Mouse (Mus musculus) liver, embryonic 14.5 days (tissue): Measurements from ENCODE around the gene Aldob. TPM values are rescaled to one million over a fixed set of nuclear protein-coding genes. Genes with fewer than 3 reads are reported as not detected.

Experiments used
- ATAC-seq: fragments of 200-750 bp; cut with Nextera tagmentation; 2 replicates; pipeline ENCODE4 v1.8.0; 2017; ENCODE audit warnings: moderate number of reproducible peaks, mild to moderate bottlenecking, moderate library complexity; ENCODE audit not compliant: insufficient read depth
- DNase-seq, 3 experiments: peaks; one replicate each; pipeline ENCODE4 v3.0.0-alpha.2; 2012 to 2013; ENCODE audit warnings: low read depth in 3 of 3, low spot score in 3 of 3
- H3K27ac ChIP-seq: fragments of 300-500 bp; sonication (generic); 2 replicates; pipeline ENCODE4 v1.5.1; 2014; ENCODE audit warnings: moderate library complexity, mild to moderate bottlenecking, control low read depth, inconsistent platforms
- H3K27me3 ChIP-seq: fragments of 300-500 bp; sonication (generic); 2 replicates; pipeline ENCODE4 v1.6.1; 2014; ENCODE audit warnings: mild to moderate bottlenecking, low read length, moderate library complexity; ENCODE audit not compliant: control insufficient read depth, insufficient read depth
- H3K36me3 ChIP-seq: fragments of 300-500 bp; sonication (generic); replicated peaks from 2 replicates; pipeline ENCODE4 v1.6.1; 2014; ENCODE audit warnings: low read depth; ENCODE audit not compliant: control insufficient read depth, insufficient read depth
- H3K4me1 ChIP-seq, 2 experiments: fragments of 200-500 bp in 1 of 2; fragments of 300-500 bp in 1 of 2; sonication (generic) in 1 of 2; replicated peaks; 2 replicates each; pipeline ENCODE4 v1.6.1; 2012 to 2014; ENCODE audit warnings: antibody characterized with exemption in 1 of 2, inconsistent platforms in 1 of 2, low read length in 1 of 2; ENCODE audit not compliant: control insufficient read depth in 2 of 2, insufficient read depth in 2 of 2
- H3K4me2 ChIP-seq: fragments of 300-500 bp; sonication (generic); 2 replicates; pipeline ENCODE4 v1.6.1; 2014; ENCODE audit warnings: low read depth, mild to moderate bottlenecking, control low read depth, moderate library complexity
- H3K4me3 ChIP-seq, 2 experiments: fragments of 200-500 bp in 1 of 2; fragments of 300-500 bp in 1 of 2; sonication (generic) in 1 of 2; 2 replicates each; pipeline ENCODE4 v1.5.1; 2012 to 2014; ENCODE audit warnings: low read depth in 2 of 2, low read length in 2 of 2, mild to moderate bottlenecking in 2 of 2, control low read depth in 1 of 2, inconsistent platforms in 1 of 2, moderate library complexity in 1 of 2; ENCODE audit not compliant: insufficient read depth in 1 of 2
- H3K9ac ChIP-seq: fragments of 300-500 bp; sonication (generic); replicated peaks from 2 replicates; pipeline ENCODE4 v1.6.1; 2014; ENCODE audit warnings: mild to moderate bottlenecking, control low read depth, moderate library complexity
- H3K9me3 ChIP-seq: fragments of 300-500 bp; sonication (generic); 2 replicates; pipeline ENCODE4 v1.6.1; 2016; ENCODE audit warnings: low read length, mixed read lengths; ENCODE audit not compliant: control insufficient read depth
- CTCF ChIP-seq: IDR thresholded peaks from 2 replicates; pipeline ENCODE4 v1.5.1; 2016; ENCODE audit warnings: antibody characterized with exemption, low read depth, control low read depth
- EP300 ChIP-seq: IDR thresholded peaks from 2 replicates; pipeline ENCODE4 v1.6.1; 2016; ENCODE audit warnings: antibody characterized with exemption, low read depth
- WGBS: fragments of 180-500 bp; shearing (Covaris S2); extraction: QIAGEN DNeasy Blood & Tissue Kit; methylation state at CpG from one replicate; pipeline ENCODE4 v1.1.7; 2014; ENCODE audit not compliant: insufficient replicate concordance; 5-methylcytosine and 5-hydroxymethylcytosine counted together
- polyA plus RNA-seq, 2 experiments: library from polyadenylated mRNA; depleted of rRNA in 1 of 2; stranded (reverse) in 1 of 2; unstranded in 1 of 2; fragments of >200 nt; fragmentation: Nextera tagmentation in 1 of 2; extraction: Ambion mirVana in 1 of 2; gene quantifications; 2 replicates each; pipeline versions ENCODE4 v1.2.1 to v1.2.3; 2012 to 2014

Gene Aldob
- polyA plus RNA-seq, 2 experiments: 103 to 240 TPM

DNA sequence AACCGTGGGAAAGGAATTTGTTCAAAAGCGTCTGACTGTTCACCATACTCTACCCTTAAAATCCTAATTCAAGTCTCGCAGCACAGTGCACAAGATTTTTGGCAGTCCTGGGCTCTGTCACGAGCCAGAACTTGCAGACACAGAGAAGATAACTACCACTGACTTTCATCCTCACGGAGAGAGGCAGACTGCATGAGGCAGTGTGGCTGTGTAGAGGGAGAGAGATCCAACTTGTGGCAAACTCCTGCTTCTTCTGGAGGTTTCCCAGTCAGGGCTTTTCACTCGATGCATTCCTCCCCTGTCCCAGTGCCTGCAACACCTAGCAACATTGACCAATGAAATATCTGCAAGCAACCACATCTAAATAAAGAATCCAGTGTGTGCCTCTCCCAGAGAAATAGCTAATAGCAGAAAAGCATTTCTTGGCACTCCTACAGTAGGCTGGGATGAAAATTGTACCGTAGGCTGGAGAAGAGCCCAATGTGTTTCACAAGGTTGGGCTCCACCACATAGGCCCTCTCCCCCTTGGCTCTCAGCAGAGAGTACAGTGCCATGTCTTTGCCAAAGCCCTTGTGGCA lies 36.3 kb upstream of the Aldob start:
- Histone ChIP-seq H3K36me3 (no peaks in the 10 kb centered on the region), H3K4me1 (peaks cover 9 to 33% of the 10 kb centered on the region in 2 experiments), H3K27me3 (no peaks in the 10 kb centered on the region), H3K9me3 (no peaks in the 10 kb centered on the region), H3K4me3 (no peak overlapping the region), H3K4me2 (no peak overlapping the region), H3K9ac (no peak overlapping the region), H3K27ac (no peak overlapping the region)
- DNase-seq (no peak), ATAC-seq (no peak)
- WGBS: 75% methylated on average over 7 of the region's 7 CpGs
- no peak for TF ChIP-seq CTCF
- TF ChIP-seq EP300: no peak

DNA sequence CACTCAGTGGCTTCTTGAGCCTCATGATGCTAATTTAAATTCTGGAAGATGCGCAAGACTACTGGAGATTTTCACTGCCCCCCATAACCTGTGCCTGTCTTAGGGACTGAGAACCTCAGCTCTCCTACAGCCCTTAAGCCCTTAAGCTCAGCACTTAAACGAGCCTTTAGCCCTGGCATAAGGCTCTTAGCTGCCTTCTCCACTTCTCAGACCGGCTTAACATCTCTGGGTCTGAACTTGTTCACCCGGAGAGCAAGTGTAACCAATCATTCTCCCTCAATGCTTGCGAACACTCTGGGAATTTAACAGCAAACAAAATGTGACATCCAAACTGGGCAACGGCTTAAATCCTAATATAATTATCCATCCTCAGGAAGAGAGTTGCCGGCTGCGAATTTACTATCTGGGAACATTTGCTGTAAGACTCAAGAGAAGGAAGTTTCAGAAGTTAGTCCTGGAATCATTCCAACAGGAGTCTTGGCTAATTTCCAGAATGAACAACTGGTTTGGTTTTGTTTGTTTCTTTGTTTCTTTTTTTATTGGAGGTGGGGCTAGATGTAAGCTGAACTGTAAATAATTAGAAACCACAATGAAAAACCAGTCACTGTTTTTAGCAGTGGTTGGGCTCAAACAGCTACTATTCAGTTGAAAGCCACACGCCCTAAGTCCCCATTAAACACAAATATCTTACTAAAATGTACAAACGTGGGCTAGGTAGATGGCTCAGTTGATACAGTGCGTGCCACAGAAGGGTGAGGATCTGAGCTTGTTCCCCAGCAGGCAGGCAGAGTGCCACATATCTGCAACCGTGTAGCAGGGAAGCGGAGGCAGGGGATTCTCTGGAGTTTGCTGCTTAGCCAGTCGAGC lies 34.9 kb upstream of the Aldob start:
- no peaks in the 10 kb centered on the region for H3K27me3 ChIP-seq
- ATAC-seq: no peak
- WGBS: 71% methylated on average over 14 of the region's 14 CpGs

DNA sequence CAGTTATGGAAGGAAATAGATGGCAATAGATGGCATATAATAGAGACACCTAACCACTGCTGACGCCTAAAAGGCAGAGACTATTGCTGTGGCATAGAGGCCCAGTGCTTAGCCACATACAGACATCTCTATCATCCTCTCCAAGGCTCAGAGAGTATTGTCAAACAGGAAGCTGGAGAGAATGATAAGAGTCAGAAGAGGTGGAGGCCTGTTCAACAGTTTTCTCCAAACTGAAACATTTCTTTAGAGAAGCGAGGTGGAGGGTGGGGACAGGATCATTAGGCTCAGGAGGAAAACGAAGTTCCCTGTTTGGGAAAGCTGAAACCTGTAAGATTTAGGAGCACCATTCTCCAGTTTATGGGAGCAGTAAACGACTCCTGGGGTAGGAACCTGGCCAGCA lies 31.9 kb upstream of the Aldob start:
- H3K4me3 ChIP-seq: no peak overlapping the region
- peaks cover 16 to 32% of the 10 kb centered on the region in 2 experiments for H3K4me1 ChIP-seq
- H3K4me2 ChIP-seq: peak overlapping the region; percentile 46
- H3K36me3 ChIP-seq: no peaks in the 10 kb centered on the region
- H3K27me3 ChIP-seq: no peaks in the 10 kb centered on the region
- WGBS: 11% methylated on average over 4 of the region's 4 CpGs
- TF ChIP-seq EP300 (peak; percentile 77), CTCF (no peak)
- no peaks in the 10 kb centered on the region for H3K9me3 ChIP-seq
- peak overlapping the region; percentile 20 for H3K9ac ChIP-seq
- peak; percentile 43 to 68 (median 64) for DNase-seq
- peak overlapping the region; percentile 38 for H3K27ac ChIP-seq
- ATAC-seq: peak; percentile 91

More for the DNA sequence above, 34.9 kb upstream of the Aldob start:
- no peak for TF ChIP-seq CTCF
- no peak for TF ChIP-seq EP300
- no peak overlapping the region for H3K4me3 ChIP-seq
- H3K36me3 ChIP-seq: no peaks in the 10 kb centered on the region
- no peak overlapping the region for H3K9ac ChIP-seq
- no peak overlapping the region for H3K4me2 ChIP-seq
- no peak for DNase-seq
- no peak overlapping the region for H3K27ac ChIP-seq
- peaks cover 15 to 34% of the 10 kb centered on the region in 2 experiments for H3K4me1 ChIP-seq
- H3K9me3 ChIP-seq: no peaks in the 10 kb centered on the region

DNA sequence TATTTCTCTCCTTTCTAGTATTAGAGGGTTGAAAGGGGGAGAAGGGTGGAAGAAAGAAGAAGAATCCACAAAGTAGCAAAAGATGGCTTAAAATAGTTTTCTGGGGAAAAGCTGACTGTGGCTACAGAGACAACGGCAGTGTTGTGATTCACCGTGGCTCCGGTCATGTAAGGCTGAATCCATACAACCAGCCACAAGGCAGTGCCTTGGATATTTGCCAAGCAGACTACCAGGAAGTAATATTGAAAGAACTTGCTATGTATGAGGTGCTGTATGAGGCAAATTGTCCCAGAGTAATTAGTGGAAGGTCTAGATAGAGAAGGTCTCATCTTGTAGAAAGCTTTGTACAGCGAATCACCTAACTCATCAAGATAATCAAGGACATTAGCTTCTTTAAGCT lies 22.8 kb upstream of the Aldob start:
- no peaks in the 10 kb centered on the region for H3K27me3 ChIP-seq
- H3K36me3 ChIP-seq: no peaks in the 10 kb centered on the region
- H3K9me3 ChIP-seq: no peaks in the 10 kb centered on the region
- WGBS: 91% methylated on average over 4 of the region's 4 CpGs
- H3K4me2 ChIP-seq: no peak overlapping the region
- no peaks in the 10 kb centered on the region for H3K4me1 ChIP-seq
- no peak for ATAC-seq
- no peak for DNase-seq
- no peak overlapping the region for H3K4me3 ChIP-seq
- H3K27ac ChIP-seq: no peak overlapping the region
- no peak for TF ChIP-seq EP300
- TF ChIP-seq CTCF: no peak
- no peak overlapping the region for H3K9ac ChIP-seq

DNA sequence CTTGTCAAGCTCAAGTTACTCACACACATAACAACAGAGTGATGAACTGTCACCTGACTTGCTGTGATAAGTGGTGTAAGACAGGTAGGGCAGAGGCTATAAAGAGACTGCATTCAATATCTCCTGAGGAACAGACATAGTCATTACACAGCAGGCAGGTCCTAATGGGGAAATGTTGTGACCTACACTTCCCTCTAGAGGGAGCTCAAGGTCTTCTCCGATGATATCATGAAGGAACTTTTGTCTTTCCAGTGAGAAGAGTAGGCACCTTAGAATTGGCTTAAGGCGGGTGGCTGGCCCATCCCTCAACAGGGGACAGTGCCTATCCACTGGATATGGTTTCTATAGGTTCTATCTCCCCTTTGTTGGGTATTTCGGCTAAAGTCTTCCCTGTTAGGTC lies 18.3 kb upstream of the Aldob start:
- no peak overlapping the region for H3K27ac ChIP-seq
- H3K9ac ChIP-seq: no peak overlapping the region
- DNase-seq: peak; percentile 63 to 64 (median 64)
- WGBS: 14% methylated on average over 3 of the region's 3 CpGs
- no peaks in the 10 kb centered on the region; a peak in 1 of 4 replicates for H3K4me1 ChIP-seq
- H3K27me3 ChIP-seq: no peaks in the 10 kb centered on the region
- H3K9me3 ChIP-seq: no peaks in the 10 kb centered on the region
- TF ChIP-seq EP300 (no peak), CTCF (peak; percentile 85)
- ATAC-seq: peak; percentile 72
- no peak overlapping the region for H3K4me2 ChIP-seq
- H3K4me3 ChIP-seq: no peak overlapping the region
- no peaks in the 10 kb centered on the region for H3K36me3 ChIP-seq
